Mouse (Mus musculus): ENCODE results near the gene Casr. TPM values are rescaled to one million over a fixed set of nuclear protein-coding genes. Genes with fewer than 3 reads are reported as not detected.
A peak's percentile ranks its signal among the peaks of the same experiment; 100 is the strongest.

Gene Casr
- total RNA-seq, 2 experiments from 2014 or later: 2.5 to 2.8 TPM

DNA sequence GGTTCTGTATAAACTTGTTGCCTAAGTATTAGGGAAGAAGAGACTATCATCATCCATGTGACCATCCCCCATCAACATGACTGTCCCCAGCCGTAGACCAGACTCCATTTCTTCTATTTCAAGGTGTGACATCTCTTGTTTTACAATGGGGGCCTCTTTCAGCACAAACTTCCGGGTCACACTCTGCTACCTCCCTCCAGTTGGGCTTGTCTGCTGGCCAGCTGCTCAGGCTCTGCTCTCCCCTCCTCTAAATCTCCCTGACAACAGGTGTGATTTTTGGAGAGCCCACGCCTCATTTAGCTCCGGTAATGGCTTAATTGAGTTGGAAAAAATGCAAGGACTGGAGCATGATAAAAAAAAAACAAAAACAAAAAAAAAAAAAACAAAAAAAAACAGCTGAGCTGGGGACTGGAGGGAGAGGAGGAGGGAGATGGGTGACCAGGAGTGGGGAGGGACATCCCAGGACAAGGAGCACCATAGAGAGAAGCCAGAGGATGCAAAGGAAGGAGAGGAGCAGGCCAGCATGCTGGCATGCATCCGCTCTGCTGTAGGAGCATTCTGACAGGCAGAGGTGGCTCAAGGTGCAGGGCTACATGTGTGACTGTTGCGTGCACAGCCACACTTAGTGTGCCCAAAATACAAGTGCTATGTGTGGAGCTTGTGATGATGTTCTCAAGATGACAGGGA is 35.2 kb downstream of the Casr start:
- DNase-seq (ENCODE audit: low spot score in 2 of 2): no peak
- intact Hi-C loops (cut with DNase I): no loop called here

DNA sequence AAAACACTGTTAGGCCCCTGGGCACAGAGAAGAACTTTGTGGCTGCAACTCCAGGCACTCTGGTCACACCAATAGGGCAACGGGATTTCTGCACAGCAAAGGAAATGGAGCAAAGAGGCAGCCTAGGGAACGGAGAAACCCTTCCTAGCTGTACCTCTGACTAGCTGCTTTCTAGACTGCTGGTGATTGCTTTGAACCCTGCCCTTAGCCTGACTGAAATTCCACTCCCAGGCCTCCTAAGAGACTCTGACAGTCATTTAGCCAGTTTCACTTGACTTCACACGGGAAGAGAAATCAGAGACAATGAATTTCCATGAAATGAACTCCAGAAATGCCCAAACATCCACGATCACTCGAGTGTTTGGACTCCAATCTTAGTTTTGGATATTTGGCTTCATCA is 38.8 kb downstream of the Casr start:
- DNase-seq (ENCODE audit: low spot score in 2 of 2): no peak
- intact Hi-C loops (cut with DNase I): no loop called here

DNA sequence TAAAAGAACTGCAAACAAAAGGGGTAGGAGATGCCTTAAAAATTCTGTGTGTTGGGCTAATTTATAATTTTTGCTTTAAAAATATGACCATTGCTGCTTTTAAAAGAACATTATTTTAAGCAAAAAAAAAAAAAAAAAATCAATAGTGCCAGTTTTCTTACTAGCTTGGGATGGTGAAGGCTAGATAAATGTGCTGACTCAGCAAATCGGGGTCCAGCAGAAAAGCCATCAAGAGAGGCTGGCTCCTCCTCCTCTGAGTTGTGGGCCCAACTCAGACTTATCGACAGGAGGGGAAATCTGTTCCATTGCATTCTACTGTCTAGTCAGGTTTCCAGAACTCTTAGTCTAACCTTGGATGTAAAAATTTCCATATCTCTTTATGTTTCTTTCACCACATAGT is 45.6 kb downstream of the Casr start:
- DNase-seq (ENCODE audit: low spot score in 2 of 2): no peak
- intact Hi-C loops (cut with DNase I): no loop called here

DNA sequence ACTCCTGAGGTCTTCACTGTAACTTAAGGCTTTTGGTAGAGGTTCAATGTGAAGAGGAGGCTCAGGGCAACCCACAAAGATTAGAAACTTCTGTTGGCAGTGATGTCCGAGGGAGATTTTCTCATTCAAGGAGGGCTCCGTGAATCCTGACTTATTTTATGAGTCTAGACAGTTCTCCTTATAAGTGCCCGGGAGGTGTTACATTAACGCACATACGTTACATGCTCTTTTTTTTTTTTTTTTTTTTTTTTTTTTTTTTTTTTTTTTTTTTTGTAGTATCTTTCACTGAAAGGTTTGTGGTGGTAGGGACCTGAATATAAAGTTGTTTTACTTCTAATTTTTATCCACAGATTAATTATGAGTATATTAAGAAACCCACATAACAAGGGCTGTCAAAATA is 54.6 kb downstream of the Casr start:
- DNase-seq (ENCODE audit: low spot score in 2 of 2): no peak
- intact Hi-C loops (cut with DNase I): no loop called here

DNA sequence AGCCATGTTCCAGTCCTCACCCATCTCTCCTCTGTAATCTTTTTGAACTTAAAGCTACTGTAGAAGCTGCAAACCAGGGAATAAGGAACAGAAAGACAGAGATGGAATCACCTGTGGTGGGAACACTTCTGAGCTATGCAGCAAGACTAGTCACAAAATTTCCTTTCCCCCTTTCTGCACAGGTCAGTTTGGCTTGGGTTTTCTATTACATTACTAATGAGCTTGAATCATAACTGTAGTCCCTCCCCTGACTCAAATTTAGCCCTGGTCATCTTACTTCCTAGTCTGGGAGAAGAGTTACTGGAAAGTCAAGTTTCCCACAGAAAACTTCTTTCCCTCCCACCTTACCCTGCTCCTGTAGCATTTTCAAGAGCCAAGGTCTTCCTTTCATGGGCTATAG is 55.1 kb downstream of the Casr start:
- DNase-seq (ENCODE audit: low spot score in 2 of 2): no peak
- intact Hi-C loops (cut with DNase I): no loop called here

DNA sequence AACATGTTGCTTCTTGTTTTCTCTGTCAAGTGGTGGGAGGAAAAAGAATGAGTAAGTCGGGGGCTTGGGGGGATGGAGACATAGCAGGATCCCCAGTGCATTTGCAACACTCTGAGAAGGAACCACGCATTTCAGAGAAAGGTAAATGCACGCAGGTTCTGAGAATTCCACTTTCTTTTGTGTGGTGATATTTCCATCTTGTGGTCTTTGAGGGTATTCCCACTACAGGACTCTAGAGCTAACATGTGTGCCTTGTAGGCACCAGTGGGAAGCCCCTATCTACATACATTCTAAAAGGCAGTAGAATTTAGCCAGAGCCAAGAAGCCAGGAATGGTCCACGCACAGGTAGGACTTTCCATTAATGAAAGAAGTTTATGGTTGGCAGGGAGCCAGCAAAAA is 56.0 kb downstream of the Casr start:
- no peak for DNase-seq (ENCODE audit: low spot score in 2 of 2)
- intact Hi-C loops (cut with DNase I): no loop called here

DNA sequence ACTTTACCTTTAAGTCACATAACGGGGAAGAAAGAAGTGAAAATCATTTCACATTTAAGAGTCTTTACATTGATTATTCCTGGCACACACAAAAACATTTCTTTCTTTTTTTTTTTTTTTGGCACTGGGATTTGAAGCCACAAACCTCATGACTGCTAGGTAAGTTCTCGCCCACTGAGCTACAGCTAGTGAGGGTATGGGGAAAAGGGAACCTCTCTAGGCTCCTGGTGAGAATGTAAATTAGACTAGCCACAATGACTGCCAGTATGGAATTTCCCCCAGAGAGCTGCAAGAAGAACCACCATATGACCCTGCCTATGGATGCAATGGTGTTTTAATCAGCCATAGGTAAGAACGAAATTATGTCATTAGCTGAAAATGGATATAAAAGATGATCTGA is 56.8 kb downstream of the Casr start:
- no peak for DNase-seq (ENCODE audit: low spot score in 2 of 2)

DNA sequence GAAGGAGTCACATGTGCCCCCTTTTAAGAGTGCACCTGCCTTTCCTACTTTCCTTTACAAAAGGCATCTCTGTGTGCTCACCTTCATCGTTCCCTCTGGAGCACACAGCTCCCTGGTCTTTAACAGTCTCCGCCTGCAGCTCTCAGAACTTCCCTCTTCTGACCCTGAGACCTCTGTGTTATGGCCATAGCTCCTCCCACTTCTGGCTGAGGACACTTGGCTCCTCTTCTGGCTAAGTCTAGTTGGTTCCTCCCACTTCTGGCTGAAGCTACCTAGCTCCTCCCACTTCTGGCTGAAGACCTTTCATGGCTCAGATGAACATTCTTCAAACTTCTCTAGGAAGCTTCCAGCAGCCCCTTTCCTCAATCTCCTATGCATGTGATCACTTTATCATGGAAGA is 59.7 kb downstream of the Casr start:
- no peak for DNase-seq (ENCODE audit: low spot score in 2 of 2)
- intact Hi-C loops (cut with DNase I): no loop called here

More for the DNA sequence above, 56.8 kb downstream of the Casr start:
- intact Hi-C loops (cut with DNase I): no loop called here

DNA sequence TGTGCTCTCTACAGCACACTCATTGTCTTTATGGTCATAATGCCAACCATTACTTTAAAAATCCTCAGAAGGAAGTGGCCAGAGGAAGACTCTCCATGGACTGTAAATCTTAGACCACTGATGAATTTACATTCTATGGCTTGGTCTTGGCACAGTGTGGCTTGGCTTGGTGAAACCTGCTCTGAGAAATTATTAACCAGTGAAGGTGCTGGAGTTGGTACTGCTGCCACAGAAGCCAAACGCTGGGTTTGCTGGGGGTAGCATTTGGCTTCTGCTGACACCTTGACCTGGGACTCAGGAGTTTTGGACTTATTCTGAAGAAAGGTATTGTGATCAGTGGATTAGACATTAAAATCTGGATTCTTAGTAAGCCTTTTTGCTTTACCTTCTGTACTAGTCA is 69.5 kb downstream of the Casr start:
- intact Hi-C loops (cut with DNase I): no loop called here
- DNase-seq (ENCODE audit: low spot score in 2 of 2): no peak

DNA sequence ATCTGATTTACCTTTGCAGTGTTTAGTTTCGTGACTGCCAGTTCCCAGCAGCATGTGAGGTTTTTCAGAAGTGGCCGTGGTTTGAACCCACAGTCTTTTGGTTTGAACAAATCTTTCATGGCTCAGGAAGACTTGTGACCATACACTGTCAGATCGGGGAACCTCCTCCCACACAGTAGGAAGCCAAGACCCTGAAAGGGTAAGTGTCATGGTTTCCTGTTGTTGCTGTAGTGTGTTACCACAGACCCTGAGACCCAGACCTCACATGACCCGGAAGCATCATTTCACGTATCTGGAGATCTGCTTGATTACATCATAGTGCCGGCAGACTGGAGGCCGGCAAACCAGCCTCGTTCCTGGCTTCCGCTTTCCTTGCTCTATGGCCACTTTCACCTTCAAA is 85.1 kb downstream of the Casr start:
- intact Hi-C loops (cut with DNase I): loop anchor here (10.0 kb wide), 1 partner anchor 248 kb away; no protein-coding TSS in a partner anchor
- no peak for DNase-seq (ENCODE audit: low spot score in 2 of 2)

DNA sequence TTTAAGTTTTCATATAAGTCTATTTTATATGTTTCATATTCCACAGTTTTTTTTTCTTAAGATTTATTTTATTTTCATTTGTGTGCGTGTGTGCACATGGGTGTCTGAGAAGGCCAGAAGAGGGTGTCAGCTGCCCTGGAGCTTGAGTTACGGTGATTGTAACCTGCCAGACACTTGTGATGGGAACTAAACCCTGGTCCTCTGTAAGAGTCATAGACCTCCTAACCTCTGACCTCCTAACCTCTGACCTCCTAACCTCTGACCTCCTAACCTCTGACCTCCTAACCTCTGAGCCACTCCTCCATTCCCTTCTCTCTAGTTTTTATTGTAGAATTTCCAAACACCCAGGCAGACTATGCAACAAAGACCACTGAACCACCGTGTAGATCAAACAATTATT is 86.4 kb downstream of the Casr start:
- no peak for DNase-seq (ENCODE audit: low spot score in 2 of 2)
- intact Hi-C loops (cut with DNase I): loop anchor here (10.0 kb wide), 1 partner anchor 249 kb away; no protein-coding TSS in a partner anchor

DNA sequence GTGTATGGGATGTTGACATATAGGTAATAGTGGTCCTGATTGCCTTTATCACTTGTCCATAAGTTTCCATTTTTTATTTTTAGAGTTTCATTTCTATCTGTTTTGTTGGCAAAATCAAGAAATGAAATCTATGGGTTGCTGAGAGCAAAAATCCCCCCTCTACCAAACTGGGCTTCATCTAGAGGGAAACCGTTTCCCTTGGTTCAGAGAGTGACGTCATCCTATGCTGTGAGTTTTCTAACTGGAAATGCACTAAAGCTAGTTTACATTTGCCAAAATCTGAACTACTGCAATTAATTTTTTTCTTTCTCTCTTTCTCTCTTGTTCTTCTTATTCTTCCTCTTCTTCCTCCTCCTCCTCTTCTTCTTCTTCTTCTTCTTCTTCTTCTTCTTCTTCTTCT is 87.1 kb downstream of the Casr start:
- DNase-seq (ENCODE audit: low spot score in 2 of 2): no peak
- intact Hi-C loops (cut with DNase I): loop anchor here (5.0 to 10.0 kb wide), 2 partner anchors 250 to 537 kb away; partner anchors contain the start of gene Polq

DNA sequence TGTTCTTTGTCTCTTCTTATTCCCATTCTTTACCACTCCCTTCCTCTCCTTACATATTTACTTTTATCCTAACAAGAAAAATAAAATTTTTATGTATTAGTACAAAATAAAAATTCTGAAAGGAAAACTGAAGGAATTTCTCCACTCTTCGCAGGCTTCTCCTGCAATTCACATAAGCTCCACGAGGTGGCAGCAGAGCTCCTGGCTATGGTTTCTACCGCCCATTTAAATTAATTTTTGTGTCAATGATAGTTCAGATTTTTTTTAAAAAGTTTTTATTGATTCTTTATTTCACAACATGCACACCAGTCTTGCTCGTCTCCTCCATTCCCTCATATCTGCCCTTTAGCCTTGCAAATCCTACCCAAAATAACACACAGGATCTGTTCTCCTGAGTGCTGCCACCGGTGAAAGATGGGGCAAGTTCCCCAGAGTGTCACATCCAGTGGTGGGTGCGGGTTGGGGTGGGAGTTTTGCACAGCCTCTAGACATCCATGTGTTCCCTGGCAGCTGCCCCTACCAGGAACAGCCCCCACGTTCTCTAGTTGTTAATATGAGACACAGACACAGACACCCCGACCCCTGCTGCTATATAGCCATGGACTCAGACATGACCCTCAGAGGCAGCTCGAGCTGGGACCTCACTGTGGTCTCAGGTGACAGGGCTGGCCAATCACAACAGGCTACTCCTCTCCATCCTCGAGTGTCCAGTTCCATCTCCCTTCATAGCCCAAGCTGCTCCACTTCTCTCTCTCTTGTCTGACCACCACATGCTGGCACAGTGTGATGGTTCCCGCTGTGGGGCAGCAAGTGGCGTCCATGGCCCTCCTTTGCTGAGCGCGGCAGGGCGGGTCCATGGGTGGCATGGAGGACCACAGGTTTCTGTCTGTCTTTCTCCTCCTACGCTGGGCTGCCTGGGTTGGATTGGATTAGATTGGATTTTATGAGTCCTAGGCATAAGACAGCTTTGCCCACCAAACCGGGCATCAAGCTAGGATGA is 88.4 kb downstream of the Casr start:
- intact Hi-C loops (cut with DNase I): loop anchor here (1.0 to 10.0 kb wide), 4 partner anchors 149 to 539 kb away; partner anchors contain the start of gene Polq
- peak; percentile 29 to 42 for DNase-seq (ENCODE audit: low spot score in 2 of 2)

DNA sequence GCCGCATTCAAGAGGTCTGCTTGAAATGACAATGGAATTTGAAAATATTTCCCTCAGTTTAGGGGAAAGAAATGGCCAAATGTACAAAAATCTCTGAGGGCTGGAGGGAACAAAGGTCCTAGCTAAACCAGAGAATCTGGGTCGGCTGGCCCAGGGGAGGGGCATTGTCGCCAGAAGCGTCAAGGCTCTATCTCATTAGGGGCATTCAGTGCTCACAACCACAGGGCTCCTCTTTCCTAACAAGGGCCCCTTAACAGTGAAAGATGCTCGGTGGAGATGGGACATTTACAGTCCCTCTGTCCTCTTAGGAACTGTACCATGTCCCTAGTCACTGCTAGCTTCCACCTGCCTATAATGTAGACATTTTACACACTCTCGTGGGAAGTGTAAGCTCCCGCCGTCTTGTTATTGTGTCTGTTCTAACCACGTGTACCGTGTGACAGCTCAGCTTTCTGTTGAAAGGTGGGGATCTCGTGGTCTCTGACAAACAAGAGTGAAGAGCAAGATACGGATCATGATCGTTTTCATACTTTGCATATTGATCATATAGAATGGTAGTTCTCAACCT is 90.8 kb downstream of the Casr start:
- DNase-seq (ENCODE audit: low spot score in 2 of 2): no peak
- intact Hi-C loops (cut with DNase I): loop anchor here (5.0 to 10.0 kb wide), 2 partner anchors 254 to 541 kb away; partner anchors contain the start of gene Polq

DNA sequence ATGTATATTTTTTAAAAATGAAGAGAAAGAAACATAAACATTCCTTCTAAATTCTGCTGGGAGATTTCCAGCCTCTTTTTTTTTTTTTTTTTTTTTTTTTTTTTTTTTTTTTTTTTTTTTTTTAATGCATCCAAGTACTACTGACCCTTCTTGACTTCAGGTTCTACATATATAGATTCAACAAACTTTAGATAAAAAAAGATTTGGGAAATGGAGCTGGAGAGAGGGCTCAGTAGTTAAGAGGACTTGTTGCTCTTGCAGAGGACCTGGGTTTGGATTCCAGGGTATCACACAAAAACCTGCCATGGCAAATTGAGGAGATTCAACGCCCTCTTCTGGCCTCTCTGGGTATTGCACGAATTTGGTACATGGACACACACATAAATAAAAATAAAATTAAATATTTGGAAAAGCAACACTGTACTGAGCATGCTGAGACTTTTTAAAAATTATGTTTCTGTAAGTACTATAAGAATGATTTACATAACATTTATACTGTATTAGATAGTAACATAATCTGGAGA is 91.9 kb downstream of the Casr start:
- DNase-seq (ENCODE audit: low spot score in 2 of 2): no peak
- intact Hi-C loops (cut with DNase I): loop anchor here (5.0 to 10.0 kb wide), 2 partner anchors 255 to 542 kb away; partner anchors contain the start of gene Polq

DNA sequence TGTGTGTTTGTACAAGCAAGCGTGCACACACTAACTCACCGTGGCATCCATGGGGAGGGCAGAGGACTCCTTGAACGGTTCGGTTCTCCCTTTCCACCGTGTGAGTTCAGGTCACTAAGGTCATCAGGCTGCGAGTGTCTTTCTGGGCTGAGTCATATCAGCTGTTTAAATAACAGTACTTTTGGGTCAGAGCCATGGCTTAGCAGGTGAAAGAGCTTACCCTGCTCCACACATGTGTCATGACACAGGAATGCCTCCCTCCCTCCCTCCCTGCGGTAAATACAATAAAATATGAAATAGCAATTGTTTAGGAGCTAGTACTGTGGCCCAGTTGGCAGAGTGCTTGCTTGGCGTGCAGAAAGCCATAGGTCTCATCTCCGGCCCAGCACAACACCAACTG is 92.6 kb downstream of the Casr start:
- intact Hi-C loops (cut with DNase I): no loop called here
- no peak for DNase-seq (ENCODE audit: low spot score in 2 of 2)

DNA sequence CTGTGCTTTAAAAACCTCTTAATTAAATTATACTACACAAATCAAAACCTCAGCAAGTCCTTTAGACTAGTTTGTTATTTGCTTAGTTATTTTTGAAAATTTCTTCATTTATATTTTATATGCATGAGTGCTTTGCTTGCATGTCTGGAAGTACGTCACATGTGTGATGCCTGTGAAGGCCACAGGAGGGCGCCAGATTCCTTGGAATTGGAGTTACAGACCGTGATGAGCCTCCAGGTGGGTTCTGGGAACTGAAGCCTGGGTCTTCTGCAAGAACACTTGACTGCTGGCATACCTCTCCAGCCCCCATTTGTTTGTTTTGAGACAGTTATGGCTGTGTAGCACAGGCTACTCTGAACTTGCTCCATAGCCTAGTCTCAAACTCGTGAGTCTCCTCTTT is 93.1 kb downstream of the Casr start:
- intact Hi-C loops (cut with DNase I): no loop called here
- no peak for DNase-seq (ENCODE audit: low spot score in 2 of 2)

DNA sequence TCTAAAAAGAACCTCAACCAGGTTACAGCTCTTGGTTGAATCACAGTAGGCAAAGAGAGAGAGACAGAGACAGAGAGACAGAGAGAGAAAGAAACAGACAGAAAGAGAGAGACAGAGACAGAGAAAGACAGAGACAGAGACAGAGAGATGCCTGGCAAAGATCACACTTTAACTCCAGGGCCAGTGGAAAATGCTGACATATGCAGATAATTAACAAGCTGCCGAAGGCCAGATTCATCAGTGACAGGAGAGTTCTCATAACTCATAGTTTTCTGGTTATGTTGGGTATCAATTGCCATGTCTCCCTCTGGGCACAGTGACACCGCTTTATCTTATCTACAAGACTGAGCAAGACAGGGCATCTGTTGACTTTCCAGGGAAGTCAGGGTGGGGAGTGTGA is 94.0 kb downstream of the Casr start:
- intact Hi-C loops (cut with DNase I): no loop called here
- no peak for DNase-seq (ENCODE audit: low spot score in 2 of 2)

DNA sequence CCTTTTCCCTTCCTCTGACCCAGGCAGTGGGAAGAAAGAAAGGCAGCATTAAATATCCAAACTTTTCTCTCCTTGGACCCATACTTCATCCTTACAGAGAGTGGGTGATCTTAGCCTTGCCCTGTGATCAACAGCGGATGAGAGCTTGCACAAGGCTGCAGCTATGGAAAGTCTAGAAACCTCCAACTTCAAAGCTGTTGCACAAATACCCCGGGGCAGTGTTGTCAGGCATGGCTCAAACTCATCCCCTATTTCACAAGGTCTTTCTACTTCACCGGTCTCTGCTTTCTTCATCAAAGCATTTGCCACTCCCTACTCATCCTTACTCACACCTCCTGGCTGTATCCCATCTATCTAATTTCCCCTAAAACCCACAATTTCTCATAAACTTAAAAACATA is 96.5 kb downstream of the Casr start:
- no peak for DNase-seq (ENCODE audit: low spot score in 2 of 2)
- intact Hi-C loops (cut with DNase I): no loop called here

DNA sequence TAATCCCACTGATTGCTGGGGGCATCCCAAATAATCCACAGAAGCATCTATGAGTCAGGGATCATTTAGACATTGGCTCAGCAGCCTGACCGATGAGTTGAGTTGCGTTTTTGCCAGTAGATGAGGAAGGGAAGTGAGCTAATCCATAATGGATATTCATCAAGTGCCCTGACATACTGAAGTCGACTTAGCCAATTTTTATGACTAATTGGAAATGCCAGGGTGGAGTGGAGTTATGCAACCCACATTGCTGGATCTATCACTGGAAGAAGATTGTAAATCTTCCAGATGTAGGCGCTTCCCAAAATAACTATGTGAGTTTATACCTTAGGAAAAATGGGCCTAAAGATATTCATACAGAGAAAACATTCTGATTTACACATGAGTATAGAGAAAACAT is 97.9 kb downstream of the Casr start:
- DNase-seq (ENCODE audit: low spot score in 2 of 2): peak in 1 of 2 experiments; percentile 47
- intact Hi-C loops (cut with DNase I): no loop called here

Measured in left cerebral cortex, postnatal 25 days (tissue).